Mouse (Mus musculus) hindbrain, embryonic 11.5 days (tissue): ENCODE data around the gene Fitm2. TPM values are rescaled to one million over a fixed set of nuclear protein-coding genes. Genes with fewer than 3 reads are reported as not detected.

Experiments used
- ATAC-seq: fragments of 200-750 bp; cut with Nextera tagmentation; 2 replicates; pipeline ENCODE4 v1.8.0; 2017; ENCODE audit warnings: mild to moderate bottlenecking, moderate TSS enrichment, moderate library complexity; ENCODE audit not compliant: low FRiP score
- DNase-seq: peaks from one replicate; pipeline ENCODE4 v3.0.0-alpha.2; 2015; ENCODE audit warnings: low spot score
- H3K27ac ChIP-seq: fragments of 300-500 bp; sonication (generic); 2 replicates; pipeline ENCODE4 v1.5.1; 2014; ENCODE audit warnings: mild to moderate bottlenecking, low read depth, low read length
- H3K27me3 ChIP-seq: fragments of 300-500 bp; sonication (generic); 2 replicates; pipeline ENCODE4 v1.6.1; 2014; ENCODE audit warnings: mild to moderate bottlenecking, low read length, moderate library complexity, mixed read lengths; ENCODE audit not compliant: control insufficient read depth, insufficient read depth
- H3K36me3 ChIP-seq: fragments of 300-500 bp; sonication (generic); 2 replicates; pipeline ENCODE4 v1.6.1; 2014; ENCODE audit warnings: mild to moderate bottlenecking, low read length, moderate library complexity, mixed read lengths; ENCODE audit not compliant: control insufficient read depth, insufficient read depth
- H3K4me1 ChIP-seq: fragments of 300-500 bp; sonication (generic); replicated peaks from 2 replicates; pipeline ENCODE4 v1.6.1; 2014; ENCODE audit warnings: low read length, mixed read lengths; ENCODE audit not compliant: control insufficient read depth, insufficient read depth
- H3K4me2 ChIP-seq: fragments of 300-500 bp; sonication (generic); replicated peaks from 2 replicates; pipeline ENCODE4 v1.6.1; 2014; ENCODE audit warnings: mild to moderate bottlenecking, low read depth, low read length
- H3K4me3 ChIP-seq: fragments of 300-500 bp; sonication (generic); 2 replicates; pipeline ENCODE4 v1.5.1; 2014; ENCODE audit warnings: low read depth, low read length
- H3K9ac ChIP-seq: fragments of 300-500 bp; sonication (generic); 2 replicates; pipeline ENCODE4 v1.6.1; 2014; ENCODE audit warnings: low read depth, low read length
- H3K9me3 ChIP-seq: fragments of 300-500 bp; sonication (generic); 2 replicates; pipeline ENCODE4 v1.6.1; 2016; ENCODE audit warnings: low read length; ENCODE audit not compliant: control insufficient read depth
- WGBS: fragments of 180-500 bp; shearing (Covaris S2); extraction: QIAGEN DNeasy Blood & Tissue Kit; methylation state at CpG from one replicate; pipeline ENCODE4 v1.1.7; 2014; 5-methylcytosine and 5-hydroxymethylcytosine counted together
- polyA plus RNA-seq: library from polyadenylated mRNA; unstranded; fragments of >200 nt; fragmentation: Nextera tagmentation; extraction: Ambion mirVana; gene quantifications from 2 replicates; pipeline ENCODE4 v1.2.1, GENCODE M21; 2014

The Fitm2 gene
- polyA plus RNA-seq, 1 experiment from 2014 or later = 8.0 TPM

DNA sequence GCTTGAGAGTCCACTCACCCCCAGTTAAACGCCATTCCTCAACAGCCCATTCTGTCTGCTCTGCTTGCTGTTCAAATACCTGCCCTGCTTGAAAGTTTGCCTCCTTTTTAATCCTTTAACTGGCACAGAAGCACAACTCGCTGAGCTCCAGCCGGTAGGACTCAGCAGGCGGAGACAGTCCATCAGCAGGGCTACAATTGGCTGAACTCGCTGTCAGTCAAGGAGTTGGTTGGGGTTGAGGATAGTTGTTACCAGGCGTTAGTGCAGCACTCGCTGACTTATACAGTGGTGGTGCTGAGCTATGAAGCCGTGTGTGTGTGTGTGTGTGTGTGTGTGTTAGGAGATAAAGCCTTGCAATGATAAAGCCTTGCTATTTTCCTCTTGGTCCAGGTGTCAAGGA, 11.8 kb downstream of the Fitm2 start:
- Histone ChIP-seq H3K4me1 (no peaks in the 10 kb centered on the region), H3K27ac (no peak overlapping the region), H3K4me2 (no peak overlapping the region), H3K36me3 (no peaks in the 10 kb centered on the region), H3K9ac (no peak overlapping the region), H3K4me3 (no peak overlapping the region), H3K27me3 (0 out of 2 replicates have a peak, but pooled peaks cover 2% of the 10 kb centered on the region), H3K9me3 (no peaks in the 10 kb centered on the region)
- DNase-seq (no peak), ATAC-seq (no peak)
- WGBS = 90% methylated on average over 8 of the region's 8 CpGs

DNA sequence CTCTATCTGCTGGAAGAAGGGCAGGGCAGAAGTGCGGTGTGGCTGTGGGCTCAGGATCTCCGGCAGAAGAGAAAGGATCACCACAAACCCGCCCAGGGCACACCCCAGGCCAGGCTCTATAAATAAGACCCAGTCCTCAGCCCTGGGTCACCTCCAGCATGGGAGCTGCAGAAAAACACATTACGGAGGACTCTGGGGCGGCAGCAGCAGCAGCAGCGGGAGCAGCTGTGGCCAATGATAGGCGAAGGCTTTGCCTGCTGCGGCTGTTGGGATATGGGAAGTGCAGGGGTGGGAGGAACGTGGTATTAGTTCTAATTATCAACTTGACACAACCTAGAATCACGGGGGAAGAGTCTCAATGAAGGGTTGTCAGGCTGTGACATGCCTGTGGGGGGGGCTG, 13.0 kb downstream of the Fitm2 start:
- Histone ChIP-seq H3K9me3 (no peaks in the 10 kb centered on the region), H3K4me1 (no peaks in the 10 kb centered on the region), H3K4me2 (no peak overlapping the region), H3K4me3 (no peak overlapping the region), H3K36me3 (no peaks in the 10 kb centered on the region), H3K9ac (no peak overlapping the region), H3K27me3 (0 out of 2 replicates have a peak, but pooled peaks cover 2% of the 10 kb centered on the region), H3K27ac (no peak overlapping the region)
- DNase-seq = peak; percentile 23
- 40% methylated on average over 10 of the region's 10 CpGs for WGBS
- no peak for ATAC-seq

DNA sequence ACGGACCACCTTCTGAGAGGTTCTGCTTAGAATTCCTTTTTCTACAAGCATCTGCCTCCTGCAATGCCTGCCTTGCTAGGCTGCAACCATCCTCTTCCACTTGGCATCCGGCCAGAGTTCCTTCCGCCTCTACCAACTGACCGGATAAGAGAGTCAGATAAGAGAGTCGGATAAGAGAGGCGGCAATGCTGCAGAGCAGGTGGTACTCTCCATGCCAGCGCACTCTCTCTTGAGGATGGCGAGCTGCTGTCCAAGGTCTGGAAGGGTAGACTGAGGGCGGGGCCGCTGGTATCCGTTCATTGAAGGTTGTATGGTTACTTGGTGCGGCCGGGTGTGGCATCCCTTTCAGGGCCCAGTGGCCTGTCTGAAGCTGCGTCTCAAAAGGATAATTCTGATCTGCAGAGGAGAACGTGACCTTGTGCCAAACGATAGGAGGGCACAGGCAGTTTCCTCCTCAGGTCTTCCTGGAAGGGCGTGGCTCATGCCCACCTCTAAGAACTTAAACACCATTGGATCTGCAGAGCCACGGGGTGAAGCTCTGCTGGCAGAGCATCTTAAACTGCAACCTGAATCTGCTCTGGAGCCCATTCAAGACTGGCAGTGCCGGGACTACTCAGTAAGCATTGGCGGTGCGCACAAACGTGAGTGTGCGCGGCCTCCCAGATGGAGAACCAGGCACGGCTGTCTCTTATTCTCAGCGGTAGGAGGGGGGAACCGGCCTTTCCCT, 13.7 kb downstream of the Fitm2 start:
- Histone ChIP-seq H3K9me3 (no peaks in the 10 kb centered on the region), H3K4me3 (no peak overlapping the region), H3K4me2 (no peak overlapping the region), H3K27me3 (0 out of 2 replicates have a peak, but pooled peaks cover 2% of the 10 kb centered on the region), H3K27ac (no peak overlapping the region), H3K9ac (no peak overlapping the region), H3K36me3 (no peaks in the 10 kb centered on the region), H3K4me1 (no peaks in the 10 kb centered on the region)
- no peak for DNase-seq
- ATAC-seq = no peak
- WGBS = 55% methylated on average over 27 of the region's 27 CpGs

DNA sequence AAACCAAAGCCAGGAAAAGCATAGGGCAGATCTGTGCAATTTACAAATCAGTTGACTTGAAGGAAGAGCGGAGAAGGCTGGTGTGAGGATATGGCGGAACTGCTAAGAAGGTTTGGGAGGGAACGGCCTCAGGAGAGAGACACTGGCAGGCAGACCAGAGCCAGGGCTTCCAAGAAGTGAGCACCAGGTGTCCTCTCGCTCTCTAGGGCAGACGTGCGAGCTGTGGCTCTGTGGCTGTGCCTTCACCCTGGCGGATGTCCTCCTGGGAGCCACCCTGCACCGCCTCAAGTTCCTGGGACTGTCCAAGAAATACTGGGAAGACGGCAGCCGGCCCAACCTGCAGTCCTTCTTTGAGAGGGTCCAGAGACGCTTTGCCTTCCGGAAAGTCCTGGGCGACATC, 19.1 kb downstream of the Fitm2 start:
- Histone ChIP-seq H3K27me3 (0 out of 2 replicates have a peak, but pooled peaks cover under 1% of the 10 kb centered on the region), H3K36me3 (no peaks in the 10 kb centered on the region), H3K9me3 (no peaks in the 10 kb centered on the region), H3K4me1 (no peaks in the 10 kb centered on the region), H3K4me2 (no peak overlapping the region), H3K27ac (no peak overlapping the region), H3K4me3 (no peak overlapping the region), H3K9ac (no peak overlapping the region)
- WGBS = 89% methylated on average over 13 of the region's 13 CpGs
- DNase-seq = no peak
- ATAC-seq = no peak

DNA sequence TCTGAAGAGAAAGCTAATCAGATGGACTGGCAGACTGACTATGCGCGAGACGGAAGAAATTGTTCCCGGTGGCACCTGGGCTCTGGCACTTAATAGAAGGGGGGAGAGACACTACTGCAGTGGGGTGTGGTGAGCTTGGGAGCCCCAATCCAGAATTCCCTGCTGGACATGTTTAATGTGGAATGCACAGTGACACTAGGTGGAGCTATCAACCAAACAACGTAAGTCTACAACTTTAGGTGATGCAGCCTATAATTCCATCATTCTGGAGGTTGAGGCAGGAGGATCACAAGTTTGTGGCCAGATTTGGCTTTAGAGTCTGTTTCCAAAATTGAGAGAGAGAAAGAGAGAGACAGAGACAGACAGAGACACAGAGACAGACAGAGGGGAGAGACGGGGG, 19.7 kb downstream of the Fitm2 start:
- Histone ChIP-seq H3K27ac (no peak overlapping the region), H3K4me1 (no peaks in the 10 kb centered on the region), H3K9ac (no peak overlapping the region), H3K27me3 (no peaks in the 10 kb centered on the region), H3K9me3 (no peaks in the 10 kb centered on the region), H3K4me2 (no peak overlapping the region), H3K4me3 (no peak overlapping the region), H3K36me3 (no peaks in the 10 kb centered on the region)
- DNase-seq = no peak
- 86% methylated on average over 6 of the region's 6 CpGs for WGBS
- ATAC-seq = no peak

DNA sequence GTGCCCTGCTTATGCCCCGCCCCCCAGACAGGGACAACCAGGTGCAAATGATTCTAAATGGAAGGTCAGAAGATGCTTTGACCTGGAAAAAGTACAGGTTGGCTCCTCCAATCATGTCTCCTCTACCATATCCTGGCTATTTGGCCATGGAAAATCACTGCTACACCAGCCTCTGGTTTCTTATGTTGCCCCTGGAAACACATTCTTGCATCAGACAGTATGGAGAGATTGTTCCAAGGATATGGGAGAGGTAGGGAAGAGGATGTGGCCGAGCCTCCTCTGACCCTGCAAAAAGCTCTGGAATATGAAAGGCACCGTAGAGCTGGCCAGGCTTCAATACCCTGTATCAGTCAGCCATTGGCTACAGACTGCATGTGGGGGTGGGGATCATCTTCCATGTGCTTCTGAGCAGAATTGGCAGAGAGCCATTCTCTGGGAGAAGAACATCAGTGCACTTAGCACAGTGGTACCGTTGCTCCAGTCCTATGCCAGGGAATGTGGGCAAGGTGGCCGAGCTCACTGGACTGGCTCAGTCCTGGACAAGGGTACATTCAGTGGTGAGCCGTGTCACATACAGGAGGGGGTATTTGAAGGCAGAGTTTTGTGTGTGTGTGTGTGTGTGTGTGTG, 21.6 kb downstream of the Fitm2 start:
- Histone ChIP-seq H3K4me1 (no peaks in the 10 kb centered on the region), H3K36me3 (no peaks in the 10 kb centered on the region), H3K4me3 (no peak overlapping the region), H3K9ac (no peak overlapping the region), H3K27ac (no peak overlapping the region), H3K4me2 (no peak overlapping the region), H3K27me3 (no peaks in the 10 kb centered on the region), H3K9me3 (no peaks in the 10 kb centered on the region)
- 80% methylated on average over 6 of the region's 6 CpGs for WGBS
- no peak for ATAC-seq
- DNase-seq = no peak

DNA sequence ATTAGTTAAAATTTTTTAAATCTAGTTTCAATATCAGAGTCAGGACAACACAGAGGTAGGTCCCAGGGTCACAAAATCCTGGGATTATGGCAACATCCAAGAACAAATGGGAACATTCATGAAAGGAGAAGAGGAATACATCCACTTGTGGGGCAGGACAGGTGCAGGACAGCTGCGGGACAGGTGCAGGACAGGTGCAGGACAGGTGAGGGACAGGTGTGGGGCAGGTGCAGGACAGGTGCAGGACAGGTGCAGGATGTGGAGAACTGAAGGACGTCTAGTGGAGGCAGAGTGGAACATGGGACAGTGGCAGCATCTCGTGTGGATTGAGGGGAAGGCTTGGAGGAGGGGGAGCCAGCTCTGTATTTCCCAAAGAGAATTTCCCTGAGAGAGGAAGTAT, 23.2 kb downstream of the Fitm2 start:
- Histone ChIP-seq H3K4me1 (no peaks in the 10 kb centered on the region), H3K36me3 (no peaks in the 10 kb centered on the region), H3K9me3 (no peaks in the 10 kb centered on the region), H3K9ac (no peak overlapping the region), H3K4me2 (no peak overlapping the region), H3K4me3 (no peak overlapping the region), H3K27me3 (no peaks in the 10 kb centered on the region), H3K27ac (no peak overlapping the region)
- 65% methylated on average over 3 of the region's 3 CpGs for WGBS
- ATAC-seq (no peak), DNase-seq (no peak)

DNA sequence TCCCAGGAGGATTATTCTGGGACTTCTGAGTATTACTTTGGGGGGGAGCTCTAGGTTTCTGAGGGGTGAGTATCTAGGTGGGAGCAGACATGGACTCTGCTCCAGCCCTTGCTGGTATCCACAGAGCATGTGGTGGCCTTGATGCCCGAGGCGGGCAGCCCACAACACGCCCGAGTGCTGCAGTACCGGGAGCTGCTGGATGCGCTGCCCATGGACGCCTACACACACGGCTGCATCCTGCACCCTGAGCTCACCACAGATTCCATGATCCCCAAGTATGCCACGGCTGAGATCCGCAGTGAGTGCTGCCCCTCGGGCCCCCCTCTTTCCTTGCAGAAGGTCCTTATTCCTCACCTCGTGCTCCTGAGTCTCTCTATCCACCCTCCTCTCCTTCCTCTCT, 25.1 kb downstream of the Fitm2 start:
- Histone ChIP-seq H3K4me3 (no peak overlapping the region), H3K27me3 (no peaks in the 10 kb centered on the region), H3K4me2 (no peak overlapping the region), H3K4me1 (no peaks in the 10 kb centered on the region), H3K27ac (no peak overlapping the region), H3K9me3 (no peaks in the 10 kb centered on the region), H3K36me3 (no peaks in the 10 kb centered on the region), H3K9ac (no peak overlapping the region)
- 83% methylated on average over 12 of the region's 12 CpGs for WGBS
- no peak for DNase-seq
- no peak for ATAC-seq

DNA sequence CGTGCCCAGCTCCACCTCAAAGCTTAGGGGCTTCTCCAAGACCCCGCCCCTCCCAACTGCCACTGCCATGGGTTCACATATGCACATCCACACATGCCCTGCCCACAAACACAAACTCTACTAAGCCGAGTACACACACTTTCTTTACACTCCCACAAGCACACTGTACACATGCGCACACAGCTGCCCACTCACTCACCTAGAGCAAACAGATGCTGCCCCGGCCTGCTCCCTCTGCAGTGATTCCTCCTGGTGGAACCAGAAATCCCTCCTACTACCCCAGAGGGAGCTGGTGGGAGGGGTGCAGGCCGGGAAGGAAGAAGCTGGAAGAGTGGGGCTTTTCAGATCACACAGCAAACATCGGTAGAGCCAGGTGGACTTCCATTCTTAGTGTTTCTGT, 28.4 kb downstream of the Fitm2 start:
- H3K9me3 ChIP-seq = no peaks in the 10 kb centered on the region
- WGBS = 73% methylated on average over 7 of the region's 7 CpGs
- no peak overlapping the region for H3K27ac ChIP-seq
- no peak overlapping the region for H3K4me3 ChIP-seq
- no peaks in the 10 kb centered on the region for H3K27me3 ChIP-seq
- DNase-seq (no peak), ATAC-seq (no peak)
- no peaks in the 10 kb centered on the region for H3K4me1 ChIP-seq
- no peak overlapping the region for H3K9ac ChIP-seq
- H3K36me3 ChIP-seq = no peaks in the 10 kb centered on the region
- H3K4me2 ChIP-seq = no peak overlapping the region
